Mouse (Mus musculus): ENCODE measurements around the gene Pawr.

Gene Pawr

GRCm38 (mm10) chr10:108331784-108332561 is at the start of gene Pawr:
TSS of gene Pawr (plus strand) at chr10:108332121.
- ATAC-seq (ENCODE audit: low TSS enrichment), result peak; percentile 58

DNA sequence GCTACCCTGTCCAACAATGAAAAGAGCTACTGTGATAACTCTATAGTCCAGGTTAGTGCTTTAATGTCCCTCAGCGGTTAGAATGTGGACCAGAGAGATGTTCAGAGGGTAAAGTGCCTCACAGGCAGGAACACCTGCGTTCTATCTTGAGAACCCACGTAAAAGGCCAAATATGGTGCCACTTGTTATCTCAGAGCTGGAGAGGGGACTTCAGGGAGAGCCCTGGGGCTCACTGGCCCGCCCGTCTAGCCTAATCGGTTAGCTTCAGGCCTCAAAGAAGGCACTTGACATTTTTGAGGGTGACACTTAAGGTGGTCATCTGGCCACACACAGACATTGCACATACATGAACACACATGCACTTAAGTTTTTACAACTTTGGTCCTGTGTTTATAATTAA is 49.6 kb upstream of the Pawr start:
- no peak for ATAC-seq (ENCODE audit: low TSS enrichment)

DNA sequence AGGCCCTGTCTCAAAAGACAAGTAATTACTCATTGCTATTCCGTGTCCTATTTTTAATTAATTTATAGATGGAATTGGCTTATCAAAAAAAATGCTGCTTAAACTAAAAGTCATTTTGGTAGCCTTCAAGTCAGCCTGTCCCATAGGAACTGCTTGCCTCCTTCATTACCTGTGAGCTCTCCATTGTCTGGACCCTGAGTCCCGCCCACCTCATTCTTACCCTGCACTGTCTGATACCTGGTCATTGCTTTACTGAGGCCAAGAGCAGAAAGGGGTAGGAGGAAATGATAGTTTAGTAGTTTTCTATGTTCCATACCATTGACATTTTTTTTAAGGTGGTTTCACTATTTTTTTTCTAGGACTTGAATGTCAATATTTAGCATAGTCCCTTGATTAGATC is 48.5 kb upstream of the Pawr start:
- no peak for ATAC-seq (ENCODE audit: low TSS enrichment)

GRCm38 (mm10) chr10:108283837-108284236 is 48.1 kb upstream of the Pawr start:
- ATAC-seq (ENCODE audit: low TSS enrichment), result peak; percentile 39

GRCm38 (mm10) chr10:108284445-108284844 is 47.5 kb upstream of the Pawr start:
- ATAC-seq (ENCODE audit: low TSS enrichment), result peak; percentile 74

DNA sequence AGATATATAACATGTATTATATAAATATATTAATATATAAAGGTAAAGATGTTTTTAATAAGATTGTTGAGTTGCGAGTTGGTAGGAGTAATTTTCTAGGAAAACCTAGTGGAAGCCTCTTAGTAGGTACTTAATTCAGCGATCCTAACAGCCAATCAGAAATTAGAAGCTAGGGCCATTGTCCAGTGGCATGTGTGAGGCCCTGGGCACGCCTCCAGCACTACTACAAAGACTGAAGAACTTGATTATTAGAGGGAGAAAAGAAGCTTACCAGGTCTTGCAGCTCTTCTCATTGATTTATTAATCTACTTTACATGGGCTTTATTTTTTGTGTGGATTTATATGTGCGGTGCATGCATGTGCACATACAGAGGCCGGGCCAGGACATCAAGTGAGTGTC is 46.9 kb upstream of the Pawr start:
- ATAC-seq (ENCODE audit: low TSS enrichment), result no peak

DNA sequence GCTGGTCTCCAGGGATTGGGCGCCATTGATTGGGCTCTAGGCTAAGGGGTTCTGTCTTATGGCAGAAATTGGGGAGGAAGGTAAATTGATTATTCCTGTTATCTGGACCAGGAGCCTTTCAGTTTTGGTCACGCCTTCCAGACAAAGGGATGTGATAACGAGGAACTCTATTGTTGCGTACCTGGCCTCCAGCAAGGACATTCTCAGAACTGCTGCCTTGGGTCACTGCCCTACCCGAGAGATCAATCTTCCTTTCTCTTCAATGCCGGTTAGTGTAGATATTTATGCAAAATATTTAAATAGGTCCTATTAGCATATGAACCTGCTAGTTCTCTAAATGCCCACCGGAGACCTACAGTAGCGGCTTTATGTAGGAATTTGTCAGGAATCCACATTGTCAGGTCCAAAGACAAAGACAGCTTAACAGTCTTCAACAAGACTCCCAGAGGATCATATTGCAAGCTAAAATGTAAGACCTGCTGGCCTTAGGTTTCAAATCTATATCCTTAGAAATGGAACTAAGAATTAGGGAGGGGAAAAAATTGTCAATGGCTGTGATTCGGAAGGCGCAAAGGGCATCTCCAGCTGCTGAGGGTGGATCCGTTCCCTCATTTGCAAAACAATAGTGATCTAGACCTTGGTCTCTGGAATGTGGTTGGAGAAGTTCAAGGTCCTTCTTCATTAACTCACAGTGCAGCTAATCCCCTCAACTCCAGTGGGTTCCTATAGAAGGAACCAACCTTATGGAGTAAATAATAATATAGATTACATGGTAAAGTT is 45.1 kb upstream of the Pawr start:
- no peak for ATAC-seq (ENCODE audit: low TSS enrichment)

DNA sequence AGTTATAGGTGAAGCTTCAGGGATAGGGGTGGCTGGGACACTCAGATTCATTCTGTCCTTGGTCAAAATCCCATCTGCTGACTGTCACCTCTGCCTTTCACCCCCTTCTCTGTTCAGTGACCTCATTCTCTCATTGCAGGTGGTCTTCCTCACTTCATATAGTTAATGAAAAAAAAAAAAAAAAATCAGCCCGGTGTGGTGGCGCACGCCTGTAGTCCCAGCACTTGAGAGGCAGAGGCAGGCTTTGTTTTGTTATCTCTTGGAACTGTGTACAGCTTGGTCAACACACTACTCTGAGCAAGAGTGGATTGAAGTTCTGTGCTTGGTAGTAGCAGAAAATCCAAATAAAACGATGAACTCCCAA is 44.5 kb upstream of the Pawr start:
- no peak for ATAC-seq (ENCODE audit: low TSS enrichment)

GRCm38 (mm10) chr10:108290046-108290445 is 41.9 kb upstream of the Pawr start:
- ATAC-seq (ENCODE audit: low TSS enrichment), result peak; percentile 75

GRCm38 (mm10) chr10:108291688-108292471 is 40.0 kb upstream of the Pawr start:
- no peak for ATAC-seq (ENCODE audit: low TSS enrichment)

DNA sequence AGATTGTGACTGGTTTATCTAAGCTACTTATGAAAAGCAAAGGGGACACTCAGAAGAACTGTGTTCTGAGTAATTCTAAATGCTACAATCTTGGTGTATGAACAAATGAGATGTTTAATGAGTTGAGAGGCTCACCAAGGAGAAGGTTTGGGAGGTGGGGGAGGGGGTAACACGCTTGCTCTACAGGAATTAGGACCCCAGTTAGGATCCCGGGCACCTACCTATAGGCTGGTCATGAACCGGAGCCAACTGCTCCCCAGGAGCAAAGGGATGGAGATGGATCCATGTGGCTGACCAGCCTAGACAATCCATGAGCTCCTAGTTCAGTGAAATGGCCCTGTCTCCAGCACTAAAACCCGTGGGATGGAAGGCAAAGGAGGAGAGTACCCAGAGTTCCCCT is 39.3 kb upstream of the Pawr start:
- ATAC-seq (ENCODE audit: low TSS enrichment), result no peak

- peak; percentile 35; the same call in 1 of the 2 replicates for ATAC-seq (ENCODE audit: low TSS enrichment)
Measured at GRCm38 (mm10) chr10:108293620-108294195, 38.2 kb upstream of the Pawr start.

GRCm38 (mm10) chr10:108294766-108295165 is 37.2 kb upstream of the Pawr start:
- no peak for ATAC-seq (ENCODE audit: low TSS enrichment)

GRCm38 (mm10) chr10:108296446-108296845 is 35.5 kb upstream of the Pawr start:
- ATAC-seq (ENCODE audit: low TSS enrichment), result no peak

GRCm38 (mm10) chr10:108298261-108298660 is 33.7 kb upstream of the Pawr start:
- ATAC-seq (ENCODE audit: low TSS enrichment), result no peak

GRCm38 (mm10) chr10:108298841-108299545 is 32.9 kb upstream of the Pawr start:
- no peak for ATAC-seq (ENCODE audit: low TSS enrichment)

DNA sequence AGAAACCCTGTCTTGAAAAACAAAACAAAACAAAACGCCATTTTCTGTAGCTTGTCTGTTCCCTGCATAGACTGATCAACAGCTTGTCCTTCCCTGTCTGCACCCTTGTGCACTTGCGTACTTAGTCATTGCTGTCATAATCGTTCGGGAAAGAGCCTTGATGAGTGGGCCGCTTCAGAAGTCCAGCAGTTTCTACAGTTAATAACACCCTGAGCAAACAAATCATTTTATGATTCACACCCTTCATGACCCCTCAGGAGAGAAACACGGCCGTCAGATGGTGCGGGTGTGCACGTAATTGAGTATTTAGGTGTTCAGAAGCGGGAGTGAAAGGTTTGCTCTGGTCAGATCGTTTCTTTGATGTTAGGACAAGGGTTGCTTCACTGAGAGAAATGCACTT is 32.1 kb upstream of the Pawr start:
- no peak for ATAC-seq (ENCODE audit: low TSS enrichment)

- peak; percentile 90 for ATAC-seq (ENCODE audit: low TSS enrichment)
Measured at GRCm38 (mm10) chr10:108300843-108301242, 31.1 kb upstream of the Pawr start.

DNA sequence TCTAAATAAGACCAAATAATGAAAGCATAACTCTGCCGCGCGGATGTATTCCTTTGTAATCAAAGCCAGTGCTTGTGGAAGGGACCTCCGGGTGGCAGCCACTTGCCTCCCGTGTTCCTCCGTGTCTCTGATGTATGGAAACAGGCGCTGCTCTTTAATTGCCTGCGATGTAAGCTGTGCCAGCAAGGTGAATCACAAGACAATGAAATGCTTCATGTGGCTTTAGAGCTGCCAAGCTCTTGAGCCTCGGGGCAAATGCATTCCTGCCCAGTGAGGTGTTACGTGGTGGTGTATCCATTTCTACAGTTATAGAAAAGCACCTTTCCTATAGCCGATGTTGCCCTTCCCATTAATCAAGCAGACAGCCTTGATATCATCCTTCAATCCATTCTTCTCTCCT is 24.1 kb upstream of the Pawr start:
- ATAC-seq (ENCODE audit: low TSS enrichment), result no peak

DNA sequence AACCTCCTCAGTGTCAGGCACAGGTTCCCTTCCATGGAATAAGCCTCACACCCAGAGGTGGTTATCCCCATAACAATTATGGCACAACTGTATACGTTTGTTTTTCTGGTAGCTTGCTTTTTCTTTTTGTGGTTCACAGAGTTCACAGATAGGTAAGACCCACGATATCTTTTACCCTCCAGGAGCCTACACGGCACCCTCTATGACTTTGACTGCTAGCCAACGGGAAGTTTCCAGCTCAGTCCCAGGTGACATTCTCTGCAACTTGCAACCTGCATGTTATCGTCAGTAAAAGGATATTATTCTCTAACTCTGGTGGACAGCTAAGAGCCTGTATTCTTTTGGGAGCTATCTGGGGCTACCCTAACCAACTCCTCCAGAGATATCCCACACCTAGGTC is 21.7 kb upstream of the Pawr start:
- no peak for ATAC-seq (ENCODE audit: low TSS enrichment)

- no peak for ATAC-seq (ENCODE audit: low TSS enrichment)
Measured at GRCm38 (mm10) chr10:108311396-108311795, 20.5 kb upstream of the Pawr start.
